Mouse (Mus musculus) testis, postnatal 10 days (tissue): ENCODE measurements around the gene Ccr7.

Source experiments
- DNase-seq: peaks from one replicate; pipeline ENCODE4 v3.0.0; 2021; ENCODE audit warnings: low spot score

The Ccr7 gene

DNA sequence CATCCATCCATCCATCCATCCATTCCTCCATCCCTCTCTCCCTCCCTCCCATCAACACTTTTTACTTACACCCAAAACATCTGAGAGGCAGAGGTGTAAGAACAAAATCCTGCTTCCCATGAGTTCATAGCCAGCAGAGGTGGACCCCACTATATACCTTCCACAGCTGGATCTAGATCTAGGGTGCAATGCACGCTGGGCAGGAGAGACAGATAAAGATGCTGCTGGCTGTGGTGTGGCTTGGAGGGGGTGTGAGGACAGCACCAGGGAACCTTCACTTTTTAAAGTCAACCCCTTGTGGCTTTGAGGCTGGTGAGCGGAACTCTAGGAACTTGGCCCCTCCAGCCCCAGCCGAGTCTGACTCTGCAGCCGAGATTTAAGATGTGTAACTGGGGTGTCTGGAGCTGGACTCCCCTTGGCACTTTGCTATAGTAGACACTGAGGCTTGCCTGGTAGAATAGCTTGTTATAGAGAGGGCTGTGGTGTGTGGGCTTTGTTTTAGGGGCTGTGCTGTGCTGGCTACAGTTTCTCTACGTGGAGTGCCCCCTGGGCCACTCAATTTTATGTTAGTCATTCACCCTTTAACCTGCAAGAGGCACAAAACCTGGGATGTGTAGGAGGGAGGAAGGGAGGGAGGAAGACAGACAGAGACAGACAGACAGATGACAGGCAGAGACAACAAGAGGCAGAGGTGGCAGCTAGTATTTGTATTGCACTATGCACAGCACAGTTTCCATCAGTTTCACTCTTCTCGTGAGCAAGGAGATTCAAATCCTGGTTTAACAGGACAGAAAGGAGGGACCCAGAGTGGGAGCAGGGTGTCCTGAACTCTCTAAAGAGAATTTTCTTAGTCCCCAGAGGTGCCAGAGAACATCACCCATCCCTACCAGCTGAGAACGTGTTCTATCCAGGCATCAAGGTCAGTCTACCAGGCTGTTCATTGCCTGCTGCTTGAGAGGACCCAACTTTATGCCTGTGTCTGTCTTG, 817 bp downstream of the Ccr7 start:
- no peak for DNase-seq

DNA sequence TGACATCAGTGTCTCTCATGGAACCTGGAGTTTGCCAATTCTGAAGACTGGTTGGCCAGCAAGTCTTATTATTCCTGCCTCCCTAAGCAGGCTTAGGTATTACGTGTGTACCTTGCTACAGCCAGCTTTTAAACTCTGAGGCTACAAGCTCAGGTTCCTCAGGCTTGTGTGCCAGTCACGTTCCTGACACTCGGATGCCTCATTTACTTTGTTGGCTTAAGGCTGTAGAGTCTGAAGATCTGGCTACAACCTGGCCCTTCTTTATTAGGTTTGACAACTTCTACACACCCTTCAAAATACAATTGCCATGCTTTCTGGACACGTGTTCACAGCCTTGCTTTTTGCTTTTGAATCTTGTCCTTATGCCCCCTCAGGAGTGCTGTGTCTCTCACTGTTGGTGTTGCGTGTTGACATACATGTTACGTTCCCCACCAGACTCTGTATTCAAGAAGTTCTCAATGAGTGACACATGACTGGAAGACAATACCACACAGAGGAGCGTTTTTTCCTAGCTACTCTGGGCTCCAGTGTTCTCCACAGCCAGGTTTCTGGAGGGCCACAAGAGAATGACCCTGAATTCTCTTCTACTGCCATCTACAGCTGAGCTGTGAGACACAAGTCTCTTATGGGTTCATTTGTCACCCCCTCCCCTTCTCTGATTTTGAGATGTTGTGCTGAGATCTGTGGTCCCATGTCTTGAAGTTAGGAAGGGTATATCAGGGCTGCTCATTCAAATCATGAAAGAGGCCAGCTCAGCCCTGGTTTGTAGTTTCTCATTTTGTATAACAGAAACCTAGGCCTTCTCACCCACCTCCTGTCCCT, 2.3 kb downstream of the Ccr7 start:
- DNase-seq = no peak

DNA sequence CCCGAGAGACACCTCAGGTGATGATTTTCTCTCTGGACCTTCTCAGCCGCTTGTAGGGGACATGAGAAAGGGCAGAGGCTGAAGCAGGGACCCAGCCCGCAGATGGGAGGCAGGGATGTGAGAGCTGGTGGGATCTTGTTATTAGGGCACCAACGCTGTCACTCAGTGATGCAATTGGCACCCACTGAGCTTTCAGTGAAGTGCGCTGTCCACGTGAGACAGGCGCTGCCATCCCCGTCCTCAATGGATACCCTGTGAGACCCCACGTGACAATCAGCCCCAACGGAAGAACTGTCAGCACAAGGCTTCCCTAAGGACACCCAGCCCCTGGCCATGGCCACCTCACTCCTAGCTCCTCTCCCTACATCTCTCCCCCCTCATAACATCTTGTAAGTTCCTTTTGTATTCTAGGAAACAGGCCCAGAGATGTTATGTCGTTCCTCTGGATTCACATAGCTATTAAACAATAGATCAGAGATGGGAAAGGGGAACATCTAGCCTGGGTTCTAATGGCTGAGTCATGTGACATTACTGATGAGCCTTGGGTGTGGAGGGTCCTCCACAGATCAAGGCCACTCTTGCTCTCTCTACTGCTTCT, 3.4 kb downstream of the Ccr7 start:
- no peak for DNase-seq

DNA sequence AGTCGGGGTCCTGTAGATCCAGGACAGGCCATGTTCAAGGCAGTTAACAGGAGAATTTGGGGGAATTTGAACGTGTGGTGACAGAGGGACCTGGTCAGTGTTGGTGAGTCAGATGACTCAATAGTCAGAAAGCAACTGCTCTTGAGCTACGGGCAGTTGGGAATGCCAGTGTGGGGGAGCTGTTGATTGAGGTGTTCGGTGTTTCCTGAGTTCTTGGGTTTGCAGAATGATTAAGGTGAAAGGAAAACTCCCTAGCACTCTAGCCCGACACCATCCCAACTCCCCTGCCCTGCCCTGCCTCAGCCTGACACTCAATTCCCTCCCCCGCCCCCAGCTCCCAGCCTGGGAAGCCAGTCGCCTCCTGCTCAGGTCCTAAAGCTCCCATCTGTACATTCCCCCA, 4.0 kb downstream of the Ccr7 start:
- no peak for DNase-seq

DNA sequence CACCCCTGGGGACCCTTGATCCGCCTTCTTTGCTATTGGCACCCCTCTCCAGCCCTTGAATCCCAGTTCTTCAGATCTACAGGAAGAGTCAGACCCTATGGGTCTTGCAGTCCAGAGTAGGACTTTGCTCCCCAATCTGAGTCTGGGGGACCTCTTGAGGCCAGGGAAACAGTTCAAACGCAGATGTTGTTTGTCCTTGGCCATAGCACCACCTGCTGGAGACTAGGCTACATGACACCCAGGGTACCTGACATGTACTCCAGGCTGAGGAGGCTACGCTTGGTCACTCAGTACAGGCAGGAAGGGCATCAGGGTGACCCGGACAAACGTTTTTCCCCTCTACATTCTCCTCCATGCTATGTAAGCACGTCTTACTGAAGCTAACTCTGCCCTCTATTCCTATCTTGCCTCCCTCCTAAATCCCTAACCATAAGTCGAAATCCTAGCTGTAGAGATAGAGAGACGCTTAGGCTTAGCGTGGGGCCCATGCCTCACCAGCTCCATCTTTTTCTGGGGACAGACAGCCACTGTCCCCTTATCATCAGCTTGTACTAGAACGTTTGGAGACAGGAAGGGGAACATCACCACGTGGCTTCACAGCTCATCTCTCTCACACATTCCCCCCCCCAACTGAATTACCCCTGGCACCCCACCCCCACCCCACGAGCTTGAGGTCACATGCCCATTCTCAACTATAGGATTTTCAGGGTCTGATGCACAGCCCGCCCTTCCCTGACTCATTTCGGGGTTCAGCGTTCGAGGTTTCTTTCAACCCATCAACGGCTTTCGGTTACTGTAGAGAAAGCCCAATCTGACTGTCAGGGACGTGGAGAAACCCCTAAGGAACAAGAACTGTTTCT, 4.7 kb downstream of the Ccr7 start:
- DNase-seq = peak; percentile 86

GRCm38 (mm10) chr11:99148896-99149703, 5.8 kb downstream of the Ccr7 start:
- DNase-seq = peak; percentile 74

DNA sequence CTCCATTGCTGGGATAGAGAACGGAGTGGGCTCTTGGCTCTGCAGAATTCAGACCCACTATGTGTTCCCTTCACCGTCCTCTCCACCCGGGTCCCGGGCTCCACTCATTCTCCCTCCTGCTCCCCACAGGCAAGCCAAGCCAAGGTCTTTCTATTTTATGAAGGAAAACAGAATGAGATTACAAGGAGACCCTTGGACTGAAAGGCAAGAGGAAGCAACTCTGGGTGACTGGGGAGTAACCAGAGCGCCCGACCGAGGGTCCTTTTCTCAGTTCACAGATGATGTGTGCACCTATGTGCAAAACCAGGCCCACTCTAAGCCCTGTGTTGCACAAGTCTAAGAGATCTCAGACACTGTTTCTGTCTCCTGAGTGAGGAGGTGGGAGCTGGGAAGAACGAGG, 6.5 kb downstream of the Ccr7 start:
- DNase-seq = no peak

DNA sequence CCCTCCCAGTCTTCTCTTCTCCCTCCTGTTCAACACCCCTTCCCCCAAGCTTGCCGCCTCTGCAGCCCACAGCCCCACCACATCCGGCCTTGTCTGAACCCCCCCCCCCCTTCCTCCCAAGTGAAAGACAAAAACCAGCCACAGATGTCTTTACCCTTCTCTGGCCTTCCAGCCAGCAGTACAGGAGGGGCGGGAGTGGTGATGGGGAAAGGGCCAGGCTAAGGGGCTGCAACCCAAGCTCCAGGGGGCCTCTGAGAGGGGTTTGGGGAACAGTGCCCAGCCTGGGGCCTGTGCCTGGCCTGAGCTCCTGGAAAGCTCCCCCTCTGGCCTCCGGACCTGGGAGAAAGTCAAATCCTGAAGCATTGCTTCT, 7.0 kb downstream of the Ccr7 start:
- DNase-seq = no peak

DNA sequence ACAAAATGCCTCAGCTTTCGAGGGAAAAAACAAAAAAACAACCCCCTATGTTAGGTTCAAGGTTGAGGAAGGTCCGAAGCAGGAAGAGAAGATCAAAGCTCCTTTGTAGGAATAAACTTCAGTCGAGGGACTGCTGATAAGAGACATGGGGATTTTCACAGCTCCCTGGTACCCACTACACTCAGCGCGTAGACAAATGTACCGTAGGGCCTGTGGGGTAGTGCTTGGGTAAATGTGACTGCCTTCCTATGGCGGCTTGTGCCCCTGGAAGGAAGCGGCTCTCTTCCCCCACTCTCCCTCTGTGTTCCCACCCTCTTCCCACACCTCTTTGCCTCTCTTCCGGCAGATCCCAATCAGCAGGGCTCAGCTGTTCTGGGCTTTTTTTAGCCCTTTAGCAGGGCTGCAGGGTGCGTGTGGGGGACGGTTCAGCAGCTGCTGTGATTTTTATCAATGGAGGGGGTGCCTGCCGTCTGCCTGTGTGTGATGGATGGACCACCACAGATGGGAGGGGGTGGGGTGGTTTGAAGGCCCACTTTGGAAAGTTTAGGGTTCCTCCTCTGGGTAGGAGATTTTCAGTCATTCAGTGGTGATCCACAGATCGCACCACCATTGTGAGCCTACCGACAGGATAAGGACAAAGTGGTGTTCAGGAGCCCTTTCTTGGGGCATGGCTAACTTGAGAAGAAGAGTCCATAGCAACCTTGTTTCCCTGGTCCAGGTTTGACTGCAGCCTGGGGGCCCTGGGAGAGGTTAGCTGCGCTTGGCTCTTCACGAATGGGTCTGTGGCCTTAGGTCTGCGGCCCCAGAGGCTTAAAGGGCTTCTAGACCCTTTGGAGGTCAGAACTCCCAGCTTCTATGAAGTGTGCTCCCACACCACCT, 7.6 kb downstream of the Ccr7 start:
- no peak for DNase-seq

GRCm38 (mm10) chr11:99146558-99146957, 8.3 kb downstream of the Ccr7 start:
- no peak for DNase-seq

DNA sequence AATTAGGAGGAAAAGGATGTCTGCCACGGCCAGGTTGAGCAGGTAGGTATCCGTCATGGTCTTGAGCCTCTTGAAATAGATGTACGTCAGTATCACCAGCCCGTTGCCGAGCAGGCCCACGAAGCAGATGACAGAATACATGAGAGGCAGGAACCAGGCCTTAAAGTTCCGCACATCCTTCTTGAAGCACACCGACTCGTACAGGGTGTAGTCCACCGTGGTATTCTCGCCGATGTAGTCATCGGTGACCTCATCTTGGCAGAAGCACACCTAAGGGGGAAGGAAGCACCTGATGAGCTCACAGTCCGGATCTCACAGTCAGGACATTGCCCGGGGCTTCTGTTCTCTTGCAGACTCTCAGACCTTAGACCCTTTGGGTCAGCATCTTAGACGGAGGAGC, 9.1 kb downstream of the Ccr7 start:
- DNase-seq = no peak

DNA sequence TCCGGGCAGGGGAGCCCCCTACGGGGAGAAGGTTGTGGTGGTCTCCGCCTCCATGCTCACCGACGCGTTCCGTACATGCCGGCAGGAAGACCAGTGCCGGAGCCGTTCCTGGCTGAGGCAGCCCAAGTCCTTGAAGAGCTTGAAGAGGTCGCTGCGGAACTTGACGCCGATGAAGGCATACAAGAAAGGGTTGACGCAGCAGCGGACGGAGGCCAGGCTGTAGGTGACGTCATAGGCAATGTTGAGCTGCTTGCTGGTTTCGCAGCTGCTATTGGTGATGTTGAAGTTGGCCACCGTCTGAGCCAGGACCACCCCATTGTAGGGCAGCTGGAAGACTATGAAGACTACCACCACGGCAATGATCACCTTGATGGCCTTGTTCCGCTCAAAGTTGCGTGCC, 9.9 kb downstream of the Ccr7 start:
- no peak for DNase-seq

DNA sequence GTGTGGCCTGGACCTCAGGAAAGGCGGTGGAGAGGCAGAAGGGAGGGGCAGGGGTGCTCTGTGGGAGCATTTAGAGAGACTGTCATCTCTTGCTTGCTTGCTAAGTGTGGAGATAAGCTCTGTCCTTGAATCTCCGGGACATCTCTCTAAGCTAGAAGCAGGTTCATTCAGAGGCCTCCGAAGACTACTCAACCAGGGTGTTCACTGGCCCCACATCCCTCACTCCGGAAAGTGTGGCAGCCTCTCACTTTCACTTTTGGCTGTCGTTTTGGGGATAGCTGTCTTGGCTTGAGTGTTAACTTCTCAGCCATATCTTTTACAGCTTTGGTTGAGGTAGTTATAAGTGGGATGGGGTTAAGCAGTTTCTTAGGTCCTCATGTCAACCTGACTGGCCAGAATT, 10.4 kb downstream of the Ccr7 start:
- DNase-seq = no peak

GRCm38 (mm10) chr11:99143123-99144082, 11.5 kb downstream of the Ccr7 start:
- no peak for DNase-seq

DNA sequence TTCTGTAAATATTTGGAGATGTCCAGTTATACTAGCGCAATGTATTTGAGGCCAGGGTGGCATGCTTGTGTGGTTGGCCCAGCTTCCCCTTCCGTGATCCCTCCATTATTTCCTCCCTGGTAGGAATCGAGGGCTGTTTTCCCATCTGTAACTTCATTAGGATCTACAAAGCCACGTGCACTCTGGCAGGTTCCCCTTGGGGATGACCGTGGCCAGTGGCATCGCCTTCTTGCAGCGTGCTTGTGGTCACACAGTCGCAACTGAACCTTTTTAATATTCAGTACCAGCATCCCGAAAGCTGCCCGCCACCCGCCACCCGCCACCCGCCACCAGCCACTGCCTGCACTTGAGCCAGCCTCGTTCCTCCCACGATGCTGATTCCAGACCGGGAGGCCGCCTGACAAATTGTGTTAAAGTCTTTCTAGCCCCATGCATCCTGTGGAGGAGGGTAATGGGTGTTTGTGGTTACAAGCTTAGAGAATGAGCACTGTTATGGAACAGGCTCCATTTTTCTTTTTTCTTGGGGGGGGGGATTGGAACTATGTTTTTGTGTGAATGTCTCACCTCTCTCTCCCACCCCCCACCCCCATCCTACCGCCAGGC, 12.3 kb downstream of the Ccr7 start:
- no peak for DNase-seq

DNA sequence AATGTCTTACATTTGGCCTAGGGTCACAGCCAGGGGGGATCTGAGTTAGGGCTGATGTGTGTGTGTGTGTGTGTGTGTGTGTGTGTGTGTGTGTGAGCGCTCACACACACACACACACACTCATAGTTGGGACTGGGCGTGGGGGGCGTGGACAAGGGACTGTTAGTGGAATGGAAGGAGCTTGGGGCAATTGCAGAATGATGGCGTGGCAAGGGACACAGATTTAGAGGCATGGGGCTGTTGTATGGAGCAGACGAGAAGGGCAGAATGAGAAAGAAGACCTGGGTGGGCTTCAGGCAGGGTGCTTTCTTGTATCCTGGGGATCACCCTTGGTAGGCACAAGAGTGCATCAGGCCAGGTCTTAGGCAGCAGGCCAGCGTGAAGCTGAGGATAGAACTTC, 12.8 kb downstream of the Ccr7 start:
- no peak for DNase-seq

DNA sequence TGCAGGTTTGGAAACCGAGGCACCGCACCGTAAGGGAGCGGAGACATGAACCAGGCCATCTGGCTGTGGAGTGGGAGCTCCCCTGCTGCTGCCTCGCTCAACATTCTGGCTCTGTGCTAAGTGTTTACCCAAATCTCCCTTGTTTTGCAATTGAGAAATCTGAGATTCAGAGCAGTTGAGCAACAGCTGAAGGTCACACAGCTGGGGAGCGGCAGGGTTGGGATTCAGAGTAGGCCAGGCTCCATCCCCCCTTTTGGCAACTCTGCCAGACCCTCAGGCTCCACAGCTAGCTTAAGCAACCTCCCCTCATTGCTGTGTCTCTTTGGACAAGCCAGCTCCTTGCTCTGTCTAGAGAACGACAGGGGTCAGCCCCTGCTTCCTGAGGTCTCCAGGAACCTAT, 13.3 kb downstream of the Ccr7 start:
- DNase-seq = no peak

DNA sequence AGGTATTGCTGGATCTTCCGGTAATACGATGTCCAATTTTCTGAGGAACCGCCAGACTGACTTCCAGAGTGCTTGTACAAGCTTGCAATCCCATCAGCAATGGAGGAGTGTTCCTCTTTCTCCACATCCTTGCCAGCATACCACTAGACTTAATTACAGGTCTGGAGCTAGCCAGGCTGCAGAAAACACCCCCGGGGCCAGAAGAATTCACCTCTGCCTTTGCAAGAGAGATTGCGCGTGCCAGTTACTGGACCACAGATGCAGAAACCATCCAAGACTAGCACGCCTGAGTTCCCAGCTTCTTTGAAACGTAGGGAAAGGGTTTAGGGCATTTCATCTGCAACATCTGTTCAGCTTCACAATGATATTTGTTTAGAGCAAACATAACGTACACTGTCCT, 15.9 kb downstream of the Ccr7 start:
- DNase-seq = no peak
